Mouse (Mus musculus) spleen, adult 12 weeks (tissue): ENCODE measurements at regions not wholly inside any gene's neighbourhood (a gene's known extent, or its start where the extent isn't known, plus 50 kb on each side); places are given as distances from the start of the nearest gene placed in this dataset.

ENCODE experiments used
- DNase-seq: peaks from one replicate; pipeline ENCODE4 v3.0.0; 2022; ENCODE audit warnings: low spot score

DNA sequence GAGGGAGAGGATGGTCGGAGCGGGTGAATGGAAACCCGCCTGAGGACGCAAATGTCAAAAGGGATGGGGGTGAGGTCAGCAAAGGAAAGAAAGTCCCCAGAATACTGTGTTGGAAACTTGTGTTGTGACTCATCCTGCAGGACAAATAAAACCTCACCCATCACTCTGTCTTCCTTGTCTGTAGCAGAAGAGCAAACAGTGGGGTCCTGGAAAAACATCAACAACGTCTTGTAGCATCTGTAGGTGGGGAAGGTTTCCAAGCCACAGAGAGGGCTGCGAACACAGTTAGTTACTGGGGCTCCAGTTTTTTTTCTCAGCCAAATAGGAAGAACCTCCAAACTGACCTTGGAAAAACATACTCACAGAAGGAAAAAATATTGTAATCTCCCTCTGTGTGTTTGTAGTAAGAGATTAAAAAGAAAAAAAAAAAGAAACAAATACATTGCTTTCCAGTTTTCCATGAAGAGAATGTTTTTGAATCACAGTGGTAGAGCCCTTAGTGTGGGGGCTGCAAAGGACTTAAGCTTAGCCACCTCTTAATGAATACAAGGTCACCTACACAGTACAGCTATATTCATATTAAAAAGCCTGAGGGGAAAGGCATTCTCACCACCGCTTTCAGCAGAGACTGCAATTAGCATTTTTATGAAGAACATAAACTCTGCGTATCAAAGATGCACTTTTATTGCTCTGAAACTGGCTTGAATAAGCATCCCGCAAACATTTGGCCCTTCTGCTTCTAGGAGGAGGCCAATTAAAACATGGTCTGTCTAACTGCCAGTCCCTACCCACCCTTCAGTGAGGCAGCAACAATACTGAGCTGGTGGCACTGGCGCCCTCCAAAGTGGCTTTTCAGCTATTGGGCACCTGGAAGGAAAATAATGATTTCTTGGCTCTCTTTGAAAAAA is 198.6 kb upstream of the Tprg start:
- no peak for DNase-seq

DNA sequence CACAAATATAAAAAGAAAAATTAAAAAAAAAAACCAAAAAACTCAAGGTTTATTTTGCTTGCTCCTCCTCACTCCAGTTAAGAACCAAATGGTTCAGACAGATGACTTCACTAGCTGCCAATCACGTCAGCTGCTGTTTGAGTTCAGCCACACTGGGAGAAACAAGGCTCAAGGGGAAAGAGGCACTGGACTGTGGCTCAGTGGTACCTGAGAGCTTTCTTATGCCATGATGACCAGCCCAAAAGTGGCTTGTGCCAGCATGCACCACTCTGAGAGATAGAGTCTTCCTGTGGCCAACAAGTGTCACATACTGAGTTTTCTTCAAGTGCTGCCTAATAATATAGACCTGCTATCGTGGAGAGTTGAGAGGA is 198.0 kb upstream of the Tprg start:
- DNase-seq = no peak

DNA sequence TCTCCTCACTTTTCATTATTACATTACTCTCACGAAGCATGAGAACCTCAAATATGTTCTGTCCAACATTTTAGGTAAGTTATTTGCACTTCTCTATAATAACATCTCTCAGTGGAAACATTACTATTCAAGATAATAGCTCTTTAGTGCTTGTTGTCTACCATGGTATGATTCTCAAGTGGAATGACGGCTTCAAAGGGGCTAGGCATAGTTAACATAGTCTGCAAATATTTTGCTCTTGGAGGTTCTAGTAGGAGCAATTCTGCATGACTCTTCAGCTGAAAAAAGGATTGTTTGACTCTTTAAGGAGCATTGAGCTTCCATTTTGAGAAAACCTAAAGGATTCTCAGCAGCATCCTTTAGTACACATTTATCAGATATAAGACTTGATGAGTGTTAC is 182.5 kb upstream of the Tprg start:
- no peak for DNase-seq

DNA sequence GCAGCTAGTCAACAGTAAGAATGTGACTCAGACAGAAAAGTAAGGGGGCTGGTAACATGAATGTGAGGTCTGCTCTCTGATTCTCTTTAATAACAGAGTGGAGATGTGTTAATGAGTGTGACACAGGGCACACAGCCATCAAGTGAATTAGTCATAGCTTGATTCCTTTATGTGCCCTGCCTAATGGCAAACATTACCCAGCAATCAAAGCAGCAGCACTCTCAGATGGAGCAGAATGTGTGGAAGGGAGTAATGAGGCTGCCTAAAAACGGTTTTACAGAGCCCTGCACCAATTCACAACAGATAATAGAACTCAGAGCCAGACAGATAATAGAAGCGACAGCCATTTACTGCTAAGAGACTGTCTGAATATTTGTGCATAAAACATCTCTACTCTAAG is 182.0 kb upstream of the Tprg start:
- DNase-seq = no peak

DNA sequence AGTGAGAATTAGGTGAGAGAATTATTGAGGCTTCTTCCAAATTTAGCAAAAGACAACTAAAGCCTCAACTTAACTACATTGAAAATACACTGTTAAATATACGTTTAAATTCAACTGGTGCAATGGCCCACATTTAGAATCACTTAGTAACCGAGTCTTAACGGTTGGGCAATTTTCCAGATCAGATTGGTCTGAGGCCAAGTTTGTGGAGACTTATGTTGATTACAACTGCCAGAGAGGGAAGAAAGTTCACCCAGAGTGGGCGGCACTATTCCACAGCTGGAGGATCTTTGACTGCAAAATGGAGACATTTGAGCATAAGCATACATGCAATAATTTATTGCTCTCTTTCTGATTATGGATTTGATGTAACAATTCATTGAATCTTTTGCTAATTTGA is 146.5 kb upstream of the Tprg start:
- DNase-seq = no peak

DNA sequence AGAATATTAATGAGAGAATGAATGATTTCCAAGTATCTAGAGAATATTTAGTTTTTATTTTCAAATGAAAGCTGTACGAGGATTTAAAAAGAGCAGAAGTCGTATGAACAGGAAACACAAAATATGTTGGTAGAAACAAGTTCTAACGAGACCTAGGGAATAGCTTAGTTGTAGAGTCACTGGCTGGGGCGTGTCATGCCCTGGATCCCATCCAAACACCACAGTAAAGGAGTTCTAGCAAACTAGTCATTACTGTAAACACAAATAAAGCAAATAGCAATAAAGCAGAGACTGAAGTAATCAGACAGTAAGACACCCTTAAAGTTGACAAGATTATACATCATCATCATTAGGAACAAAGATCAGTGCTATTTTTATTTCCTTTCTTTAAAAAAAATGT is 139.1 kb upstream of the Tprg start:
- no peak for DNase-seq

DNA sequence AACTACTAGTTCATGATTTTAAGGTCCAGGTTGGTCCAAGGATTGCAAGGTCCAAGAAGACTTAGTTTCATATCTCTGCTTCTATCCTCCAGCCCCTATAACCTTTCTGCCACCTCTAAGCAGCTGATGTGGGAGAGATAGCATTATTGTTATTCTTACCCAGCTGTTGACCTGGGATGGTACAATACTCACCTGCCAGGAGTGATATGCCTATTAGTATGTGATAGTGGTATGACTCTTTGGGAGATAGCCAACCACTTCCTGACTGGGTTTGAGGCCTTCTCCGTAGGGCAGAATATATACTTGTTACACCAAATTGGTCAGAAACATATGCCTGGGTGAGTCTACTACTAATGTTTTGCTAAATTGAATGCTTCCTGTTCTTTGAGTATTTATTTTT is 137.4 kb upstream of the Tprg start:
- DNase-seq = no peak

DNA sequence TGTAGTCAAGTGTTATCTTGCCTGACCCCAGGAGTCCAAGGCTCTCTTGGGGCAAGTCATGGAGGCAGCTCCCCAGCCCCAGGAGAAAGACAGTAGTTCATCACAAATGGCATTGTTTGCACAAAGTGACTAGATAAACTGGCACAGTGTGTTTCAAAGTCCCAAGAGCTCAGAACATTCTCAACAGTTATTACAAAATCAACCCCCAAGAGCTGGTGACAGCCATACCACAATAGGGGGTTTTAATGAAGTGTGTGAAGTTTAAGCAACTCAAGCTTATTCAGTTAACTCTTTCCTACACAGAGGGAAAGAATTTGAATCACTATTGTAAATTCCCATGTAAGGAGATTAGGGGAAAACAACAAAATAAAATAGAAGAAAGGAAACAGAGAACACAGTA is 109.7 kb upstream of the Tprg start:
- no peak for DNase-seq

DNA sequence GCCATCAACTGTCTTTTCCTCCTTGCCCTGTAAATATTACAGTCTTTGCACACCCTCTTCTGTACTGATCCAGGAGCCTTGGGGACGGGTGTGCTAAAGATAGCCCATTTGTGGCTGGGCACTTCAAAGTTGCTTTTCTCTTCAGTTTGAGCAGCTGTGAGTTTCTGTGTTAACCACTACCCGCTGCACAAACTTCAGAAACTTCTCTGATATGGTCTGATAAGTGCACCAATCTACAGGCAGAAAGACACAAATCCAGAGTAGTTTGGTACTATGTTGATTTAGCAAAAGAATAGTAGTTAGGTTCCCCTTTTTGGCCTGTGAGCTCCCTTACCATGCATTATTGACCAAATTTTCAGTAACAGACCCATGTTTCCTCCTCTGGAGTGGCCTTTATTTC is 108.6 kb upstream of the Tprg start:
- no peak for DNase-seq

DNA sequence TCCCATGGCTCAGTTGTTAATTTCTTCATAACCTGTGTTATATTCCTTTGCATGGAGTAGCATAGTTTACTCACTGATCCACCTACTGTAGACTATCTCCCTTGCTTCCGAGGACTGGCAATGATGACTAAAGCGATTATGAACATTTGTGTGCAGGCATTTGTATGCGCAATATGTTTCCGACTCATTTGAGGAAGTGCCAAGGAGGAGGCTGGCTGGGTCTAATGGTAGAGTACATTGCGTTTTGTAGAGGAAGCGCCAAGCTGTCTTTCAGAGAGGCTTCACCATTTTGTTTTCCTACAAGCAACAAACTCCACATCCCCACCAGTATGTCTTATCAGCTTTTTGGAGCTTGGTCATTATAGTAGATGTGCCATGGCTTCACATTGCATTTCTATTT is 104.7 kb upstream of the Tprg start:
- DNase-seq = no peak

DNA sequence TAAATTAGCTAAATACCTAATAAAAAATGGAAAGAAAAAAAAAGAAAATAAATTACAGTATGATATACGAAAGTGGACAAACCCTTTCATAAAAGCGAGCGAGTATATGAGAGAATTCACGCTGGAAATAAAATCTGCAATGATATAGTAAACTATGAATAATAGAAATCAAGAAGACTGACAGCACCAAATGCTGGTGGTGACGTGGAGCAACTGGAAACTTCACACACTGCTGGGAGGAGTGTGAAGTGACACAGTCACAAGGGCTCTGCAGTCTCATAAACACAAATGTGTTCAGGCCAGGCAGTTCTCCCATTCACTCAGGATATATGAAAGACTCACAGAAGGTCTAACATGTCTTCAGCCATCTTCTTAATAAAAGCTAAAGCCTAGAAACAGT is 89.5 kb upstream of the Tprg start:
- no peak for DNase-seq

DNA sequence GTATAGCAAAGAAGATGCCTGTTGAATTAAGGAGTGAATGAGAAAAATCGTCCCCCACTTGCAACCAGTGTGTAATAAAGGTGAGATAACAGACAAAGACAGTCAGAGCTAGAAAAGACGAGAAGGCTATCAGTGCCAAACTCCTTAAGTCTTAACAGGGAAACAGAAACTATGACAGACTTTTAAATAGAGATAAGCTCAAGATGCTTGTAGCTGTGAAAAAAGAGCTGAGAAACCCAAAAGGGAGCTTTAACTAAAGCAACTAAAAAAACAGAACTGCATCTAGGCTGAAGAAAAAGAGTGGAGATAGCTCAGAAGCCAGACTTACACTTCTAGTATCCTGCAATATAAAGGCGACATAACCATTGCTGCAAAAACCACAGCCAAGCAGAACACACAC is 87.8 kb upstream of the Tprg start:
- DNase-seq = no peak

DNA sequence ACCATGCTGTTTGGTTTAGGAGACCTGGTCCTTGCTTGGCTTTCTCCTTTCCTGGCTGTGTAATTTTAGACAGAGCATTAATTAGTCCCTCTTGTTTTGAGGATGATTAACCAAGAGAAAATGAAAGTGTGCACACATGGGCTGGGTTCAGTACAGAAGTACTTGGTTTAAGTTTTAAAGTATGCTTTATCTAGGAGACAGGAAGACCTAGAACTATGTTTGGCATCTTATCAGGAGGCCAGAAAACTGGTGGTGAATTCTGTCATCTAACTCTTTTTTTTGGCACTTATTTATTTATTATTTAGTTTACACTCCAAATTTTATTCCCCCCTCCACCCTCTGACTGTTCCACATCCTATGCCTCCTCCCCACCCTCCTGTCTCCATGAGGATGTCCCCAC is 86.6 kb upstream of the Tprg start:
- DNase-seq = no peak

DNA sequence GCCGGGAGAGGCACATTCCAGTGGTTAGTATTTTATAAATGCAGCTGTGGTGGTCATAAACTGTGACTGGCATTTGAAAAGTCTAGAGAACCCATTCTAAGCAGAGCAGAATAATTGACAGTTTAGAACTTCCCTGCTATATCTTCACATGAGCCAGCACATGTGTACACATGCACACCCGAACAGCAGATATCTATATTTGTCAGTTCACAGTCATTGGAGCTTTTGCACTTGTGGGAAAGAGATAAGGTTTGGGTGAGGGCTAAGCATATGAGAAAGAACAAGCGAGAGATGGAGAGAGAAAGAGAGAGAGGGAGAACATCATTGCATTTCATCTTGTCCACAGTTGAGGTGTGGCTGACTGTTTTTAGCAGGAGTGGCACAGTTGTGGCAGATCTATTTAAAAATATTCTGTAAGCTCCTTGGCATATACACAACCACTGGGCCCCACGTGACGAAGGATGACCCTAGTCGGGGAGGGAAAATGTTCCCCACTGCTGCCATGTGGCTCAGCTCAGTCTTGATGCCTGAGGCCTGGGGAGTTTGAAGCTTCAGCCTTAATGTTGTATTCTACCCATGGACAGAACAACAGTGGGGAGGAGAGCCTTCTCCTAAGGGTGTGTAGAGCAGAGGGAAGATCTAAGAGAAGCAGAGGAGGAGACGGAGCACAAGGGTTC is 85.4 kb upstream of the Tprg start:
- DNase-seq = peak; percentile 31

DNA sequence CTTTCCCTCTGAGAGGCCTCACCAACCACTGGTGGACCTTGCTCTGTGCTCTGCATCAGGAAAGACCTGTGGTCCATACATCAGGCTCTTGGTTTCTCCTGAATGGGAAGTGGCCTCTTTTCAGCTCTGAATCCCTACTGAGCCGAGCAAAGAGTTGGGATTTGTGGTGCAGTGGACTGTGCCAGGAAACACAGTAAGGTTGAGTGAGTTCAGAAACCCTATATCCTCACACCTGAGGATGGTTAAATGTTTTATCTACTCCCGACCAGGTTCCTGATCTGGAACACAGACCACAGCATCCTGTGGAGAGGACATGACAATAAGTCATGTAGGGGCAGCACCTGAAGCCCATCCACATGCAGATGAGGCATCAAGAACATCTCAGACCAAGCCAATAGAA is 73.4 kb upstream of the Tprg start:
- no peak for DNase-seq

DNA sequence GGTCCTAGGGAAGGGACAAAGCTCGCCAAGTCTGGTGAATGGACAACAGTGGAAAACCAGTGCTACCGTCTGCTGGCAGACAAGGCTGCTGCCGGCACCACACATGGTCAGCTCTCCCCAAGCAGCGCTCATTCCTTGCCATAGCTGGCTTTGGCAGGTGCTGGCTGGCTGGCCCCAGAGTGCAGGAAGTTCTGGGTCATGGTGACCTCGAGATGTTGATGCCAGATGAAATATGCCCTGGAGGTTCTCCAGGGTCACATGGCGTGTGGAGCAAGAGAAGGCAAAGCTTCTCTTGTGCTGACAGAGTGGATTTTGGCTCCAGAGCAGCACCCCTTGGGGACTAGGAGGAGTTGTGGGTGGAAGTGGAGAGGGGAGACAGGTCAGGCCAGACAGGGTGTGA is 66.1 kb upstream of the Tprg start:
- DNase-seq = no peak

DNA sequence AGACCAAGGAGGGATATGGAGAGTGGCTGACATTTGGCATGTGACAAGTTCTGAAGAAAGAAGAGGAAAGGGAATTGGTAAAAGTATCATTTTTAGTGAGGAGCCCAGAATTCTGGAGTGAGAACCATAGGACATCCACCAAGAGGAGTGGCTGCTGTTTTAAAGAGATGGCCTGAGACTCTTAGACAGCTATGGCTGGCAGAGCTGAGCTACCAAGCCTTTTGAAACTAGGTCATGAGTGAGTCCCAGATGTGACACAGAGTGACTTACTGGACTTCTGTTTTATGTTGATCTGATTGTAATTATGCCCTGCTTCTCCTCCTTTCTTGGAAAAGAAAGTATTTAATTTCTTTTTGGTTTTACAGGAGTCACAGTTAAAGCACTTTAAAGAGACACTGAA is 61.8 kb upstream of the Tprg start:
- DNase-seq = no peak
